Mouse (Mus musculus) forebrain, embryonic 16.5 days (tissue): ENCODE measurements around the gene Usp20. TPM values are rescaled to one million over a fixed set of nuclear protein-coding genes. Genes with fewer than 3 reads are reported as not detected.

Source experiments
- ATAC-seq: fragments of 200-750 bp; cut with Nextera tagmentation; 2 replicates; pipeline ENCODE4 v1.8.0; 2017; ENCODE audit warnings: mild to moderate bottlenecking, moderate library complexity
- H3K27ac ChIP-seq: fragments of 300-500 bp; sonication (generic); 2 replicates; pipeline ENCODE4 v1.5.1; 2014; ENCODE audit warnings: low read length, control low read depth
- H3K27me3 ChIP-seq: fragments of 300-500 bp; sonication (generic); replicated peaks from 2 replicates; pipeline ENCODE4 v1.6.1; 2014; ENCODE audit warnings: low read length; ENCODE audit not compliant: control insufficient read depth, insufficient read depth
- H3K36me3 ChIP-seq: fragments of 300-500 bp; sonication (generic); 2 replicates; pipeline ENCODE4 v1.6.1; 2014; ENCODE audit not compliant: control insufficient read depth, insufficient read depth
- H3K4me1 ChIP-seq: fragments of 300-500 bp; sonication (generic); replicated peaks from 2 replicates; pipeline ENCODE4 v1.6.1; 2014; ENCODE audit warnings: low read length; ENCODE audit not compliant: control insufficient read depth, insufficient read depth
- H3K4me2 ChIP-seq: fragments of 300-500 bp; sonication (generic); 2 replicates; pipeline ENCODE4 v1.6.1; 2014; ENCODE audit warnings: mild to moderate bottlenecking, low read length, control low read depth
- H3K4me3 ChIP-seq: fragments of 300-500 bp; sonication (generic); replicated peaks from 2 replicates; pipeline ENCODE4 v1.5.1; 2014; ENCODE audit warnings: mild to moderate bottlenecking, low read length, control low read depth
- H3K9ac ChIP-seq: fragments of 300-500 bp; sonication (generic); replicated peaks from 2 replicates; pipeline ENCODE4 v1.6.1; 2014; ENCODE audit warnings: low read depth, low read length, control low read depth
- H3K9me3 ChIP-seq: fragments of 300-500 bp; sonication (generic); 2 replicates; pipeline ENCODE4 v1.6.1; 2016; ENCODE audit warnings: low read length; ENCODE audit not compliant: control insufficient read depth
- WGBS: fragments of 180-500 bp; shearing (Covaris S2); extraction: QIAGEN DNeasy Blood & Tissue Kit; methylation state at CpG from one replicate; pipeline ENCODE4 v1.1.7; 2014; 5-methylcytosine and 5-hydroxymethylcytosine counted together
- polyA plus RNA-seq: library from polyadenylated mRNA; unstranded; fragments of >200 nt; fragmentation: Nextera tagmentation; extraction: Ambion mirVana; gene quantifications from 2 replicates; pipeline ENCODE4 v1.2.1, GENCODE M21; 2015

Gene Usp20
- polyA plus RNA-seq, 1 experiment from 2014 or later, result 48.8 TPM

DNA sequence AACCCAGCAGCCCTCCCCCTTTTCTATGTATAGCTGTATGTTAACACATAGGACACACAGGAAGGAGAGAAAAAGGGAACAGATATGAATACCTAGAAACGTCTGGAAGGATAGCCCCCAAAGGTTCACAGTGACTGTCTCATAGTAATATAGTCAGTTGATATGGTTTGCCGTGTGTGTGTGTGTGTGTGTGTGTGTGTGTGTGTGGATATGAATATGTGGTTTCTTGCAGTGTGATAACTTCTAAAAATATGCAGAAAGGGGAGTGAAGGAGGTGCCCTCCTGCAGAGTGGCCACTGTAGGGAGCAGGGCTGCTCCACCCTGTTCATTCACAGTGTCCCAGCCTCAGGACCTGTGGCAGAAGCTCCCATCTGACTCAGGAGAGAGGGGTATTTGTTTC lies 23.4 kb downstream of the Usp20 start:
- Histone ChIP-seq H3K36me3 (peaks cover 15% of the 10 kb centered on the region), H3K4me1 (no peaks in the 10 kb centered on the region), H3K9ac (no peak overlapping the region), H3K9me3 (no peaks in the 10 kb centered on the region), H3K4me3 (no peak overlapping the region), H3K4me2 (no peak overlapping the region), H3K27me3 (no peaks in the 10 kb centered on the region), H3K27ac (no peak overlapping the region)
- no peak for ATAC-seq
- WGBS, result 75% methylated on average over 2 of the region's 2 CpGs

DNA sequence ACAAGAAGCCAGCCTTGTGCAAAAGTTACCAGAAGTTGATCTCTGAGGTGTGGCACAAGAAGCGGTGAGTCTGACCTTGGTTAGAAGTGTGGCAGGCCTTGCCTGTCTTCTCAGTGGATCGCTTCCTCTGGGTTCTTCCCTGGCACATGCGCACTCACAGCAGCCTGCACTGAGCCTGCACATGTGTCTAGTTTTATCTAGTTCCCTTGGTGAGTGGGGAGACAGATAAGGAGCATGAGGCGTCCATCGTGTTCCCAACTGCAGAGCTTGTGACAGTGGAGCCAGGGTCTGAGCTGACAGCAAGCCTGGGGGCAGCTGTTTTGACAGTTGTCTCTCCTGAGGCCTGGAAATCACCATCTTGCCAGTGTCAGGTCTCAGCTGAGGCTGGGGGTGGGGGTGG lies 24.4 kb downstream of the Usp20 start:
- Histone ChIP-seq H3K27me3 (no peaks in the 10 kb centered on the region), H3K9ac (no peak overlapping the region), H3K4me2 (no peak overlapping the region), H3K4me3 (no peak overlapping the region), H3K4me1 (no peaks in the 10 kb centered on the region), H3K36me3 (peaks cover 17% of the 10 kb centered on the region), H3K9me3 (no peaks in the 10 kb centered on the region), H3K27ac (no peak overlapping the region)
- WGBS, result 83% methylated on average over 5 of the region's 5 CpGs
- no peak for ATAC-seq

DNA sequence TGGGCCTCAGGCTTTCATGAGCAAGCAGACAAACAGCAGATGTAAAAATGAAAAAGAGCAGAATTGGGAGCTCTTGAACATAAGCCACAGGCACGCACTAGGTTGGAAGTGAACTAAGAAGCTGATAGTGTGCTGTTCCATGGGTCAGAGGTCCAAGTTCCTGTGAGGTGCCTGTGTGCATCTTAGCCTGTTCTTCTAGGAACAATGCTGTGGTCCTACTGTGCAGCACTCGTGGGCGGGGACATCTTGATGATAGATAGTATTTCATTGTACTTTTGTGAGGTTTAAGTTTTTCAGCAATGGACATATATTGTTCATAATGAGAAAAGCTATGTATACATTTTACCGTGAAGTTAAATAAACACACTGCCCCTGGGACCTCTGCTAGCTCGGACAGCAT lies 25.1 kb downstream of the Usp20 start:
- Histone ChIP-seq H3K9ac (no peak overlapping the region), H3K9me3 (no peaks in the 10 kb centered on the region), H3K27ac (no peak overlapping the region), H3K27me3 (no peaks in the 10 kb centered on the region), H3K36me3 (peaks cover 19% of the 10 kb centered on the region), H3K4me1 (no peaks in the 10 kb centered on the region), H3K4me2 (no peak overlapping the region), H3K4me3 (no peak overlapping the region)
- WGBS, result 93% methylated on average over 5 of the region's 5 CpGs
- no peak for ATAC-seq

DNA sequence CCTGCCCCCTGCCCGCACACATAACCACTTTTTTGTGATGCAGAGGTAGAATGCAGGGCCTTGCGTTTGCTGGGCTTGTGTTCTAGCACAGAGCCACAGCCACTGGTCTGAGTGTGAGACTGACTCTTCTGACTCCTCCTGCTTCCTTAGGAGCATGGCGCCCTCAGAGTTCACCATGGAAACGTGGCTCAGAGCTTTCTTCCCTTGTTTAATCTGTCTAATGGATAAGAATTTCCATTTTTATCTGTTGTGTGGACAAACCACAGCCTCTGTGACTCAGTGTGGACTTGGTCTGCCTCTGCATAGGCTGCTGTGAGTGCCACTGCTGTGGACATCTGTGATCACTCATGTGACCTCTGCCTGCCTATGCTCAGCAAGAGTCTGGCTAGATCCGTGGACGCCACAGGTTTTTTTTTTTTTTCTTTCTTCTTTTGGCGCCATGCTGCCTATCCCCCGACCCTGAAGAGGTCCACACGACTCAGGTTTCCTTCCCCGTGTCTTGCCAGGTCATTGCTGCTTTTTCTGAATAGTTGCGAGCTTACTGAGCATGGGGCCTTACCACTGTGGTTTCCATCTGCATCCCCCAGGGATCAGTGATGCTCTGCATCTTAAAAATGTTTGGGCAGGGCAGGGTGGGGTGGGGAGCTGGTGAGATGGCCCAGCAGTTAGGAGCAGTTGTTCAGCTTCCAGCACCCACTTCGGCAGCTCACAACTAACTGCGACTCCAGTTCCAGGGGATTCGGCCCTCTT lies 31.5 kb downstream of the Usp20 start:
- WGBS, result 75% methylated on average over 14 of the region's 14 CpGs

DNA sequence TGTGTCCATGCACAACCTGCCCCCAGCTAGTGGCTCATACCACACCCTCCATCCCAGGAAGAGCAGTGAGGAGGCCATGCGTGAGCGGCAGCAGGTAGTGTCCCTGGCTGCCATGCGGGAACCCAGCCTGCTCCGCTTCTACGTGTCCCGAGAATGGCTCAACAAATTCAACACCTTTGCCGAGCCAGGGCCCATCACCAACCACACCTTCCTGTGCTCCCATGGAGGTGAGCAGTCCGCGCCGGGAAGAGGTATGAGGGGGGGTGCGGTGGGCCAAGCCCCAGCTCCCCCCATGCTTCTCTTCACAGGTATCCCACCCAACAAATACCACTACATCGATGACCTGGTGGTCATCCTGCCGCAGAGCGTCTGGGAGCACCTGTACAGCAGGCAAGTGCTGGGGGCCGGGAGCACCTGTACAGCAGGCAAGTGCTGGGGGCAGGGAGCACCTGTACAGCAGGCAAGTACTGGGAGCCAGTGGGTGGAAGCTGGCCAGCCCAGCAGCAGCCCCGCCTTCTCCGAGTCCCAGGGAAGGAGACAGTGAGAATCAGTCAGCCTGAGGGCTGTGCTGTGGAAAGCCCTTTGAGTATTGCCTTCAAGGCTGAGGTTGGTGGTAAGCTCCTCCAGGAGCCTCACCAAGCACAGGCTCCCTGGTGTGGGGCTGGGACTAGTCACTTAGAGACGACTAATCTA lies 35.7 kb downstream of the Usp20 start:
- no peaks in the 10 kb centered on the region for H3K4me1 ChIP-seq
- peaks cover 7% of the 10 kb centered on the region; the same call in 1 of the 2 replicates for H3K36me3 ChIP-seq
- ATAC-seq, result no peak
- no peak overlapping the region for H3K27ac ChIP-seq
- H3K9me3 ChIP-seq, result no peaks in the 10 kb centered on the region
- no peaks in the 10 kb centered on the region for H3K27me3 ChIP-seq
- H3K4me3 ChIP-seq, result no peak overlapping the region
- H3K9ac ChIP-seq, result no peak overlapping the region
- no peak overlapping the region for H3K4me2 ChIP-seq
- WGBS, result 93% methylated on average over 18 of the region's 18 CpGs

More for the DNA sequence above, 31.5 kb downstream of the Usp20 start:
- H3K36me3 ChIP-seq, result peaks cover 9% of the 10 kb centered on the region; the same call in 1 of the 2 replicates
- H3K27ac ChIP-seq, result no peak overlapping the region
- H3K9ac ChIP-seq, result no peak overlapping the region
- H3K9me3 ChIP-seq, result no peaks in the 10 kb centered on the region
- no peak overlapping the region for H3K4me2 ChIP-seq
- H3K4me3 ChIP-seq, result no peak overlapping the region
- no peaks in the 10 kb centered on the region for H3K4me1 ChIP-seq
- no peak for ATAC-seq
- H3K27me3 ChIP-seq, result no peaks in the 10 kb centered on the region

DNA sequence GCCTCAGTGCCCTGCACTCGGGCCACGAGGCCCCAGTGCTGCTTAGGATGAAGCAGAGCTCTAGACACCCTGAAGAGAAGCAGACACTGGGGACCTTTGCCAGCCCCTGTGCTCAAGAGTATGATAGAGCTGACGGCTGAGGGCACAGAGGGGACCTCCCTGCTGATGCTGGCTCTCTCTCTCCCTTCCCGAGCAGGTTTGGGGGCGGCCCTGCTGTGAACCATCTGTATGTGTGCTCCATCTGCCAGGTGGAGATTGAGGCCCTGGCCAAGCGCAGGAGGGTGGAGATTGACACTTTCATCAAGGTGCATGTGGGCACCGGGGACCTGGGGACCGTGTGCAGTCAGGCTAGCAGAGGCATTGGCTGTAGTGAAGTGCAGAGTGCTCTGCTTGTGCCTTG lies 36.4 kb downstream of the Usp20 start:
- Histone ChIP-seq H3K4me3 (no peak overlapping the region), H3K9ac (no peak overlapping the region), H3K36me3 (peaks cover 7% of the 10 kb centered on the region; the same call in 1 of the 2 replicates), H3K4me2 (no peak overlapping the region), H3K27ac (no peak overlapping the region), H3K9me3 (no peaks in the 10 kb centered on the region), H3K4me1 (no peaks in the 10 kb centered on the region), H3K27me3 (no peaks in the 10 kb centered on the region)
- no peak for ATAC-seq
- 86% methylated on average over 8 of the region's 8 CpGs for WGBS

DNA sequence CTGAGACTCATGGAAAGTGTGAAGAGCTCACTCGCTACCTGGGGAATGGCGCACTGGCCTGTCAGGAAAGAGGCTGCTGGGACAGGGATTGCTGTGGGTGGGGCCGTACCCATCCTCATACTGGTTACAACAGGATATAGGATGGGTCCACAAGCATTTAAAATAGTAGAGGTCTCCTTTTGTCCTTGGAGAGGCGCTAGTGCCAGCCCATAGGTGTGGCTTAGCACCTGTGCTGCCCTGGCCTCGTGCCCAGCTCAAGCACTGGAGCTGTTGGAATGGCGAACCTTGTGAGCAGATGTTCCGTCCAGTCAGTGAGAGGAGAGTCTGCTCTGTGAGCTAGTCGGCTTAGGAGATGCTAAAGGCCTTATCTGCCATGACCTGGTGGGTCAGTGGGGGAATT lies 36.9 kb downstream of the Usp20 start:
- 91% methylated on average over 8 of the region's 8 CpGs for WGBS
- Histone ChIP-seq H3K4me3 (no peak overlapping the region), H3K36me3 (peaks cover 7% of the 10 kb centered on the region; the same call in 1 of the 2 replicates), H3K4me1 (no peaks in the 10 kb centered on the region), H3K9me3 (no peaks in the 10 kb centered on the region), H3K4me2 (no peak overlapping the region), H3K27me3 (no peaks in the 10 kb centered on the region), H3K27ac (no peak overlapping the region), H3K9ac (no peak overlapping the region)
- no peak for ATAC-seq

DNA sequence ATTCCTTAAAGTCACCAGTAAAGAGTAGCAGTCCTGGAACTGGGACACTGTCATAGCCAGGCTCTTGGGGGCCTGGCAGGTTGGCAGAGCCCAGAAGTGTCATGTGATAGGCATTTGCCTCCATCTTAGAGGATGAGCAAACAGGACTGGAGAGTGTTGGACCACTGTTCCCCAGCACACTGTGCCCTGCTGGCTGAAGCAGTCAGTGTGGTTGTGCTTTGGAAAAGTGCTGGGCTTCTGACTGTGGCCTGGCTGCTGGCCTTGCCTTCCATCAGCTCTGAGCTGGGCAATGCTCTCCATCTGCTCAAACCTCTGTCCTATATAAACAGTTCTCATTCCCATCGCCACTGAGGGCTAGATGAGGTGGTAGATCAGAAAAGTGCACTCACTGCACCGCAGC lies 38.1 kb downstream of the Usp20 start:
- Histone ChIP-seq H3K4me3 (no peak overlapping the region), H3K4me2 (no peak overlapping the region), H3K9me3 (no peaks in the 10 kb centered on the region), H3K9ac (no peak overlapping the region), H3K27me3 (no peaks in the 10 kb centered on the region), H3K36me3 (peaks cover 7% of the 10 kb centered on the region; the same call in 1 of the 2 replicates), H3K4me1 (no peaks in the 10 kb centered on the region), H3K27ac (no peak overlapping the region)
- ATAC-seq, result no peak
- whole genome bisulfite sequencing, result 95% methylated on average over 2 of the region's 2 CpGs

DNA sequence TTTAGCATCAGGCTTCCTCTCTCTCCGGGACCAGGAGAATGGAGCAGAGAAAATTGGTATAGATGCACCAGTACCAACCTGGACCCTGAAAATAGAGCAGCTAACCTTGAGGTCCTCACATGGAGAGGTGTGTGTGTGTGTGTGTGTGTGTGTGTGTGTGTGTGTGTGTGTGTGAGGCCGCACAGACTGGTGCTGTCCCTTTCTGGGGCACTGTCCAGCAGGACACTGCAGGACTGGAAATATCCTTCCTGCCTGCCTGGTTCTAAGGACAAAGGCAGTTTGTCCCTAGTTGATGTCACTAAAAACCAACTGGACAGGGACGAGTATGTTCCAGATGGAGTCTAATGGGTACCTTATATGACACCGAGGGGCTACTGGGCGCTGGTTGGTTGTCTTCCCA lies 41.9 kb downstream of the Usp20 start:
- H3K27me3 ChIP-seq, result no peaks in the 10 kb centered on the region
- no peak for ATAC-seq
- 79% methylated on average over 5 of the region's 5 CpGs for WGBS
- no peaks in the 10 kb centered on the region for H3K9me3 ChIP-seq
- no peak overlapping the region for H3K4me3 ChIP-seq
- H3K27ac ChIP-seq, result no peak overlapping the region
- no peak overlapping the region for H3K4me2 ChIP-seq
- H3K9ac ChIP-seq, result no peak overlapping the region
- H3K4me1 ChIP-seq, result no peaks in the 10 kb centered on the region
- H3K36me3 ChIP-seq, result peaks cover 3% of the 10 kb centered on the region; the same call in 1 of the 2 replicates
